Mouse (Mus musculus) lung, postnatal 14 days (tissue): ENCODE data around the gene Syna.
A peak's percentile ranks its signal among the peaks of the same experiment; 100 is the strongest.

Experiments used
- DNase-seq: peaks from one replicate; pipeline ENCODE4 v3.0.0; 2021

Gene Syna

GRCm38 (mm10) chr5:134525971-134526711 lies 33.8 kb downstream of the Syna start:
- DNase-seq: no peak

GRCm38 (mm10) chr5:134523728-134524127 lies 36.2 kb downstream of the Syna start:
- peak; percentile 36 for DNase-seq

- DNase-seq: no peak
Observed at GRCm38 (mm10) chr5:134522524-134522923, 37.4 kb downstream of the Syna start.

- DNase-seq: no peak
Observed at GRCm38 (mm10) chr5:134521806-134522205, 38.2 kb downstream of the Syna start.

GRCm38 (mm10) chr5:134521131-134521530 lies 38.8 kb downstream of the Syna start:
- DNase-seq: no peak

- no peak for DNase-seq
Observed at GRCm38 (mm10) chr5:134520120-134520519, 39.9 kb downstream of the Syna start.

- DNase-seq: no peak
Observed at GRCm38 (mm10) chr5:134519471-134519870, 40.5 kb downstream of the Syna start.

GRCm38 (mm10) chr5:134512086-134512485 lies 47.9 kb downstream of the Syna start:
- DNase-seq: no peak

GRCm38 (mm10) chr5:134510266-134510665 lies 49.7 kb downstream of the Syna start:
- no peak for DNase-seq

GRCm38 (mm10) chr5:134508965-134509364 lies 51.0 kb downstream of the Syna start:
- no peak for DNase-seq
